Mouse (Mus musculus) liver, embryonic 14.5 days (tissue): ENCODE results near the gene Kcna6.

ENCODE experiments used
- CTCF ChIP-seq: IDR thresholded peaks from 2 replicates; pipeline ENCODE4 v1.5.1; 2016; ENCODE audit warnings: antibody characterized with exemption, low read depth, control low read depth
- EP300 ChIP-seq: IDR thresholded peaks from 2 replicates; pipeline ENCODE4 v1.6.1; 2016; ENCODE audit warnings: antibody characterized with exemption, low read depth

DNA sequence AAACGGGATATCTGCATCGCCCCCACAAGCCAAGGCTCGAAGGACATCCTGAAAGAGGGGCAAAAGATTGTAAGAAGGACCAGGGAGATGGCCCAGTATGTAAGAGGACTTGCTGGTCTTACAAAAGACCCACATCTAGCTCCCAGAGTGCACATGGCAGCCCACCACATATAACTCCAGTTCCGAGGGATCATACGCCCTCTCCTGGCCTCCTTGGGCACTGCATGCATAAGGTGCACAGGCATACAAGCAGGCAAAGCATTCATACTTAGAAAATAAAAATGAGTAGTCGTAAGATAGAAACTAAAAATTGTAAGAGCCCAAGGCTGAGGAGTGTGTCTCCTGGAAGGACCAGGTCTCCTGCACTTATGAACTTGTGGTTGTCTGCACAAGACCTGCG lies 61.5 kb downstream of the Kcna6 start:
- TF ChIP-seq EP300 (no peak), CTCF (peak; percentile 56)
